Mouse (Mus musculus): ENCODE measurements around the gene Sh2d7. TPM values are rescaled to one million over a fixed set of nuclear protein-coding genes. Genes with fewer than 3 reads are reported as not detected.

The Sh2d7 gene
- polyA plus RNA-seq, 1 experiment from 2014 or later: 0.10 TPM

GRCm38 (mm10) chr9:54552409-54552808 lies 13.6 kb downstream of the Sh2d7 start:
- Histone ChIP-seq H3K9me3 (replicated peaks; ENCODE audit: control insufficient read depth, low read length) (no peaks in the 10 kb centered on the region), H3K4me3 (ENCODE audit: low read depth, low read length) (no peak overlapping the region), H3K36me3 (ENCODE audit: control insufficient read depth, insufficient read depth, low read length) (no peaks in the 10 kb centered on the region), H3K9ac (ENCODE audit: low read length) (no peak overlapping the region), H3K4me1 (ENCODE audit: control insufficient read depth, insufficient read depth, low read length) (no peaks in the 10 kb centered on the region), H3K27ac (ENCODE audit: low read depth, low read length) (no peak overlapping the region), H3K4me2 (ENCODE audit: low read length) (no peak overlapping the region), H3K27me3 (replicated peaks; ENCODE audit: control insufficient read depth, insufficient read depth, low read length) (no peaks in the 10 kb centered on the region)
- DNase-seq (ENCODE audit: low spot score) (peak; percentile 29), ATAC-seq (no peak)
- WGBS: 28% methylated on average over 5 of the region's 5 CpGs

DNA sequence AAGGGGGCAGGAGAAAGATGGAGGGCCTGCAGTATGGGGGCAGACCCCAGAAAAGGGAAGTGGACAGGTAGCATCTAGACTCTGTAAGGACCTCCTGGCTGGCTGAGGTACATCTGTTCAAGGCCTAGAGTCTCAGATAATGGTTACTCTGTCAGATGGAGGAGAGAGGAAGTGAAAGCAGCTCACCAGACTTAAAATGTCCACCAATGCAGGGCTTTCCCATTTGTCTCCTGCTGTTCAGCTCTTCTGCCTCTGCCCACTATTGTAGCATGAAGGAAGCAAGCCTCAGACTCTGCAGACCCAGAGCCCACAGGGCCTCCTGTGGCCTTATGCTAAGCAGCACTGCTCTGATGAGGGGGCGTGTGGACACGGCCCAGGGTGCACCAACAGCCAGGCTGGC lies 16.3 kb downstream of the Sh2d7 start:
- no peaks in the 10 kb centered on the region for H3K27me3 ChIP-seq (replicated peaks; ENCODE audit: control insufficient read depth, insufficient read depth, low read length)
- H3K9me3 ChIP-seq (replicated peaks; ENCODE audit: control insufficient read depth, low read length): no peaks in the 10 kb centered on the region
- 78% methylated on average over 2 of the region's 2 CpGs for WGBS

GRCm38 (mm10) chr9:54558731-54559130 lies 19.9 kb downstream of the Sh2d7 start:
- Histone ChIP-seq H3K9me3 (replicated peaks; ENCODE audit: control insufficient read depth, low read length) (no peaks in the 10 kb centered on the region), H3K9ac (ENCODE audit: low read length) (no peak overlapping the region), H3K4me3 (ENCODE audit: low read depth, low read length) (no peak overlapping the region), H3K27ac (ENCODE audit: low read depth, low read length) (no peak overlapping the region), H3K36me3 (ENCODE audit: control insufficient read depth, insufficient read depth, low read length) (no peaks in the 10 kb centered on the region), H3K4me2 (ENCODE audit: low read length) (no peak overlapping the region), H3K4me1 (ENCODE audit: control insufficient read depth, insufficient read depth, low read length) (peaks cover 6% of the 10 kb centered on the region; the same call in 1 of the 2 replicates), H3K27me3 (replicated peaks; ENCODE audit: control insufficient read depth, insufficient read depth, low read length) (no peaks in the 10 kb centered on the region)
- no peak for ATAC-seq
- WGBS: 78% methylated on average over 8 of the region's 8 CpGs
- no peak for DNase-seq (ENCODE audit: low spot score)

More for the DNA sequence above, 16.3 kb downstream of the Sh2d7 start:
- Histone ChIP-seq H3K36me3 (ENCODE audit: control insufficient read depth, insufficient read depth, low read length) (no peaks in the 10 kb centered on the region), H3K27ac (ENCODE audit: low read depth, low read length) (no peak overlapping the region), H3K9ac (ENCODE audit: low read length) (no peak overlapping the region), H3K4me2 (ENCODE audit: low read length) (no peak overlapping the region), H3K4me3 (ENCODE audit: low read depth, low read length) (no peak overlapping the region), H3K4me1 (ENCODE audit: control insufficient read depth, insufficient read depth, low read length) (0 out of 2 replicates have a peak, but pooled peaks cover 3% of the 10 kb centered on the region)
- DNase-seq (ENCODE audit: low spot score) (no peak), ATAC-seq (no peak)

- Histone ChIP-seq H3K4me2 (ENCODE audit: low read length) (peak within 1 kb of the TSS; percentile 66), H3K4me3 (ENCODE audit: low read depth, low read length) (peak within 1 kb of the TSS; percentile 49), H3K9ac (ENCODE audit: low read length) (peak within 1 kb of the TSS; percentile 67), H3K36me3 (ENCODE audit: control insufficient read depth, insufficient read depth, low read length) (no peaks in the 10 kb centered on the region), H3K4me1 (ENCODE audit: control insufficient read depth, insufficient read depth, low read length) (peaks cover 6% of the 10 kb centered on the region; the same call in 1 of the 2 replicates), H3K9me3 (replicated peaks; ENCODE audit: control insufficient read depth, low read length) (no peaks in the 10 kb centered on the region), H3K27ac (ENCODE audit: low read depth, low read length) (no peak within 1 kb of the TSS), H3K27me3 (replicated peaks; ENCODE audit: control insufficient read depth, insufficient read depth, low read length) (no peaks in the 10 kb centered on the region)
- peak; percentile 83 for DNase-seq (ENCODE audit: low spot score)
- peak; percentile 97 for ATAC-seq
- WGBS: 1% methylated on average over 54 of the region's 54 CpGs
Observed at GRCm38 (mm10) chr9:54559771-54560471, 21.1 kb downstream of the Sh2d7 start, which contains the start of gene Cib2. Gene Cib2, minus strand, starts transcription at chr9:54560218.

DNA sequence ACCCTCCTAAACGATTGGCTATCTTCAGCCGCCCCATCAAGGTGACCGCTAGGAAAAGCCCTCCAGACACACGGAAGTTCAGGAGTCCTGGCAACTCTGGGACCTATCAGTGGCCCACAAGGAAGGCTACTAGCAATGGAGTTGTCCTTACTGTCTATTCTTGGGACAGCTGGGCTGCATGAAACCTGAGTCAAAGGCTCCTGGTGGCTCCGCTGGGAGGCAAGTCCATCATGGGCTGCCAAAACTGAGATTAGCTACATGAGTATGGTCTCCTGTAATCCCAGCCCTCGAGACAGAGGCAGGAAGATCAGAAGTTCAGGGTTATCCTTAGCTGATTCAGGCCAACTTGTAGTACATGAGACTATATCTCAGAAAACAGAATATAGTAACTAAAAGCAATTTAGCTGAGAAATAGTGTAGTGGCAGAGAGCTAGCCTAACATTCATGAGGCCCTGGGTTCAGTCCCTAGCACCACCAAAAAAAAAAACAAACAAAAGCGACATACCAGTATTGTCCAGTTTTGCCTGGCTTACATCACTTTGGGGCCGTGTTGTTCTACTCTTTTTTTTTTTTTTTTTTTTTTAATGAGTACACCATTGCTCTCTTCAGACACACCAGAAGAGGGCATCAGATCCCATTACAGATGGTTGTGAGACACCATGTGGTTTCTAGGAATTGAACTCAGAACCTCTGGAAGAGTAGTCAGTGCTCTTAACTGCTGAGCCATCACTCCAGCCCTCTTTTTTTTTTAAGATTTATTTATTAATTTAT lies 22.2 kb downstream of the Sh2d7 start:
- Histone ChIP-seq H3K4me3 (ENCODE audit: low read depth, low read length) (no peak overlapping the region), H3K36me3 (ENCODE audit: control insufficient read depth, insufficient read depth, low read length) (no peaks in the 10 kb centered on the region), H3K9me3 (replicated peaks; ENCODE audit: control insufficient read depth, low read length) (no peaks in the 10 kb centered on the region), H3K4me1 (ENCODE audit: control insufficient read depth, insufficient read depth, low read length) (peaks cover 6% of the 10 kb centered on the region; the same call in 1 of the 2 replicates), H3K27me3 (replicated peaks; ENCODE audit: control insufficient read depth, insufficient read depth, low read length) (no peaks in the 10 kb centered on the region), H3K27ac (ENCODE audit: low read depth, low read length) (no peak overlapping the region), H3K4me2 (ENCODE audit: low read length) (no peak overlapping the region), H3K9ac (ENCODE audit: low read length) (0 out of 2 replicates have a peak overlapping the region, but pooled peaks have one; percentile 67)
- no peak for DNase-seq (ENCODE audit: low spot score)
- ATAC-seq: no peak
- 84% methylated on average over 8 of the region's 8 CpGs for WGBS

- H3K4me3 ChIP-seq (ENCODE audit: low read depth, low read length): no peak overlapping the region
- H3K27ac ChIP-seq (ENCODE audit: low read depth, low read length): no peak overlapping the region
- no peaks in the 10 kb centered on the region for H3K9me3 ChIP-seq (replicated peaks; ENCODE audit: control insufficient read depth, low read length)
- H3K36me3 ChIP-seq (ENCODE audit: control insufficient read depth, insufficient read depth, low read length): no peaks in the 10 kb centered on the region
- no peaks in the 10 kb centered on the region for H3K27me3 ChIP-seq (replicated peaks; ENCODE audit: control insufficient read depth, insufficient read depth, low read length)
- WGBS: 63% methylated on average over 4 of the region's 4 CpGs
- DNase-seq (ENCODE audit: low spot score) (no peak), ATAC-seq (no peak)
- no peaks in the 10 kb centered on the region for H3K4me1 ChIP-seq (ENCODE audit: control insufficient read depth, insufficient read depth, low read length)
- H3K4me2 ChIP-seq (ENCODE audit: low read length): no peak overlapping the region
- H3K9ac ChIP-seq (ENCODE audit: low read length): no peak overlapping the region
Observed at GRCm38 (mm10) chr9:54566958-54567357, 28.2 kb downstream of the Sh2d7 start.

DNA sequence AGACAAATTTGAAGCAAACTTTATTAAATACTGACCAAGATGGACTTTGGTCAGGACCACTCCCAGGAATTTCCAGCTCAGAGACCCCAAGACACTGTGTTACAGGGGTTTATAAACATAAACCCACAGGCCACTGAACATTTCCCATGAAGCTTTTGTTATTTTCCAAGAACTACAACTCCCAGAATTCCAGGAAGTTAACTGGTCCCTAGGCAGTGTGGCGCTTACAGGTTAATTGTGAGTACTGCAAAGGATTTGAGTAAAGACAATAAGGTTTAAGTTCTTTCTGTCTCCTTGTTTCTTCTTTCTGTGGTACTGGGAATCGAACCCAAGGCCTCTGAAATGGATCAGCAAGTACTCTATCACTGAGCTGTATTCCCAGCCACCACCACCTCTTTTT lies 29.9 kb downstream of the Sh2d7 start:
- Histone ChIP-seq H3K27ac (ENCODE audit: low read depth, low read length) (no peak overlapping the region), H3K36me3 (ENCODE audit: control insufficient read depth, insufficient read depth, low read length) (no peaks in the 10 kb centered on the region), H3K4me1 (ENCODE audit: control insufficient read depth, insufficient read depth, low read length) (no peaks in the 10 kb centered on the region), H3K9me3 (replicated peaks; ENCODE audit: control insufficient read depth, low read length) (no peaks in the 10 kb centered on the region), H3K4me2 (ENCODE audit: low read length) (no peak overlapping the region), H3K27me3 (replicated peaks; ENCODE audit: control insufficient read depth, insufficient read depth, low read length) (no peaks in the 10 kb centered on the region), H3K4me3 (ENCODE audit: low read depth, low read length) (no peak overlapping the region), H3K9ac (ENCODE audit: low read length) (no peak overlapping the region)
- DNase-seq (ENCODE audit: low spot score) (peak; percentile 73), ATAC-seq (no peak)
- 25% methylated on average over 2 of the region's 2 CpGs for WGBS

DNA sequence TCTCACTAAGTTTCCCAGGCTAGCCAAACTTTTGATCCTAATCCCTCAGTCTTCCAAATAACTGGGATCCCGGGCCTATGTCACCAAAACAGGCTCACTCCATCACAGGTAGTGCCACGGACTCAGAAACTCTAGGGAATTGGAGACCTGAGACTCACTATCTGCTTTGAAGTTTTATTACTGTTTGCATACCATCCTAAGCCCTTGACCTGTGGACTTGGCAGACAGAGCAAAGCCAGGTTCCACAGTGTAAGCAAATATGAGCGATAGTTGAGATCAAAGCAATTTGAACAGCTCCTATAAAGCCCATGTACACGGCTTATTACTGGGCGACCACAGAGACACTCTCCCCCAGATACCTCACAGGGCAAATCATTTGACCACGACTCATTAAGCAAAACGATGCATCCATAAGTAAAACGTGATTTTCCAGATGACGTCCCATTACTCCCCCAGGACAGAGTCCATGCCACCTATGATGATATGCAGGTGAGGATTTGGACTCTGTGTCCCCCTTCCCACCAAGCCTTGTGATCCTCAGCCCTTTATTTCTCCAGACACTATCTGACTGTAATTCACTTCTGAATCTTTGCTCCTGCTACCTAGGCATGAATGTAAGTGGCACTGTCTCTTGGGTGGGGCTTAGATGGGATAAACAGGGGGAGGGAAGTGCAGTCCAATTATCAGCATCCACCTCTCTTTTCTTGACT lies 32.5 kb downstream of the Sh2d7 start:
- Histone ChIP-seq H3K4me1 (ENCODE audit: control insufficient read depth, insufficient read depth, low read length) (no peaks in the 10 kb centered on the region), H3K4me3 (ENCODE audit: low read depth, low read length) (no peak overlapping the region), H3K27ac (ENCODE audit: low read depth, low read length) (no peak overlapping the region), H3K9me3 (replicated peaks; ENCODE audit: control insufficient read depth, low read length) (no peaks in the 10 kb centered on the region), H3K27me3 (replicated peaks; ENCODE audit: control insufficient read depth, insufficient read depth, low read length) (no peaks in the 10 kb centered on the region), H3K4me2 (ENCODE audit: low read length) (no peak overlapping the region), H3K36me3 (ENCODE audit: control insufficient read depth, insufficient read depth, low read length) (no peaks in the 10 kb centered on the region), H3K9ac (ENCODE audit: low read length) (no peak overlapping the region)
- WGBS: 84% methylated on average over 9 of the region's 9 CpGs
- DNase-seq (ENCODE audit: low spot score): no peak
- no peak for ATAC-seq

All from forebrain, embryonic 14.5 days (tissue).